Mouse (Mus musculus) left cerebral cortex, postnatal 4 days (tissue): ENCODE data around the gene Myh9. TPM values are rescaled to one million over a fixed set of nuclear protein-coding genes. Genes with fewer than 3 reads are reported as not detected.

Experiments
- DNase-seq: peaks from one replicate; pipeline ENCODE4 v3.0.0-alpha.2; 2022
- intact Hi-C: fragments of 180-260 bp; cut with DNase I; formaldehyde crosslinking; loops from one replicate; pipeline ENCODE4 v1.15.1; 2025
- total RNA-seq, 2 experiments: library from RNA; stranded (reverse); gene quantifications; 2 replicates each; pipeline ENCODE4 v1.2.3; 2021

Myh9 gene
- total RNA-seq, 2 experiments from 2014 or later, result 59.5 to 63.4 TPM

GRCm38 (mm10) chr15:77812578-77812977, 29.4 kb downstream of the Myh9 start:
- no peak for DNase-seq
- intact Hi-C loops, result no loop called here

- DNase-seq, result no peak
- intact Hi-C loops, result no loop called here
These were observed 30.7 kb downstream of the Myh9 start for GRCm38 (mm10) chr15:77811099-77811760.

- intact Hi-C loops, result no loop called here
- no peak for DNase-seq
These were observed 31.4 kb downstream of the Myh9 start for GRCm38 (mm10) chr15:77810416-77811098.

DNA sequence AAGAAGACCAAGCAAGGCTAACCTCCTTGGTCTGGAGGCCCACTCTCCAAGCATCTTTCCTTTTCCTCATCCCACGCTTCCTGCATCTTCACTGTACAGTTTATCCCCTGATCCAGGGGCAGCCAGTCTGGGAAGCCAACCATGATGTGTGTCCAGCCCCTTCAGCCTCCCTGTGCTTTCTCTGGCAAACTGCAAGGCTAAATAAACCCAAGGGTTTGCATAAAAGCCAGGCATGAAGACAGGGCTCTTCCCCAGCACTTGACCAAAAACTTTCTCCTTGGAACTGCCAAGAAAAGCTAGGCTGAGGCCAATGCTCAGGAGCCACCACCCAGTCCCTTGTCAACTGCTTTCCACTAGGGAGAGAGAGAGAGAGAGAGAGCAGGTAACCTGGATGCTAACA, 32.5 kb downstream of the Myh9 start:
- intact Hi-C loops, result no loop called here
- DNase-seq, result no peak

DNA sequence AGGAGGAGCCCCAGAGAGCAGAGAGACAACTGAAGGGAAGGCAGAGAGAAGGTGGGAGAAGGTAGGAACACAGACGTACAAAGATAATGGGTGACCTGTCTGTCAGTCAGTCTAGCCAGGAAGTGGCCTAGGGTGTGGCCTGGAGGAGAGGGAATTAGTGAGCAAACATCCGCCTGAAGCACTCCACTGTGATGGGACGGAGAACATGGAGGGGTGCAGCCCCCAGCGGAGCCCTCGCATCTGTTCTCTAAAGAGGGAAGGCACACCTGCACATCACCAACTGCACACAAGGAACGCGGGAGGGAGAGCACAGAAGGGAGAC, 34.8 kb downstream of the Myh9 start:
- no peak for DNase-seq
- intact Hi-C loops, result no loop called here

- no peak for DNase-seq
- intact Hi-C loops, result no loop called here
These were observed 35.3 kb downstream of the Myh9 start for GRCm38 (mm10) chr15:77806565-77807263.

- no peak for DNase-seq
- intact Hi-C loops, result no loop called here
These were observed 36.3 kb downstream of the Myh9 start for GRCm38 (mm10) chr15:77805657-77806056.

- DNase-seq, result no peak
- intact Hi-C loops, result no loop called here
These were observed 37.0 kb downstream of the Myh9 start for GRCm38 (mm10) chr15:77804949-77805348.

- no peak for DNase-seq
- intact Hi-C loops, result no loop called here
These were observed 37.5 kb downstream of the Myh9 start for GRCm38 (mm10) chr15:77804460-77804859.

DNA sequence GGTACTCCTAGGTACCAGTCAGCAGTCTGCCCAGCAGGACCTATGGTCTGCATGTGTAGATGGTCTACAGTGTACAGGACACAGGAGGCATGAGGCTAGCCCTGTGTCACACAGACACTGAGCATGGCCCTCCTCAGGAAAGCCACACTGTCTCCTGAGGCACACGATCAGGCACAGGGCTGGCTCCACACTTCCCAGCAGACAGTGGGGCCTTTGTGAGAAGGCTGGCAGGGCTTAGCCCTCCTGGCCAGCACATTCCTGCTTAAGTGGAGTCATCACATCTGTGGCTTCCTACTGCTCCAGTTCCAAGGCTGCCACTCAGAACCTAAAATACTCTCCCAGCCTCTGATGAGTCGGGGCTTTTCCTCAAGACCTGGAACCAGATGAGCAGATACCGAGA, 38.2 kb downstream of the Myh9 start:
- intact Hi-C loops, result no loop called here
- no peak for DNase-seq

- no peak for DNase-seq
- intact Hi-C loops, result no loop called here
These were observed 39.0 kb downstream of the Myh9 start for GRCm38 (mm10) chr15:77802992-77803391.

- intact Hi-C loops, result no loop called here
- no peak for DNase-seq
These were observed 40.8 kb downstream of the Myh9 start for GRCm38 (mm10) chr15:77801188-77801587.

DNA sequence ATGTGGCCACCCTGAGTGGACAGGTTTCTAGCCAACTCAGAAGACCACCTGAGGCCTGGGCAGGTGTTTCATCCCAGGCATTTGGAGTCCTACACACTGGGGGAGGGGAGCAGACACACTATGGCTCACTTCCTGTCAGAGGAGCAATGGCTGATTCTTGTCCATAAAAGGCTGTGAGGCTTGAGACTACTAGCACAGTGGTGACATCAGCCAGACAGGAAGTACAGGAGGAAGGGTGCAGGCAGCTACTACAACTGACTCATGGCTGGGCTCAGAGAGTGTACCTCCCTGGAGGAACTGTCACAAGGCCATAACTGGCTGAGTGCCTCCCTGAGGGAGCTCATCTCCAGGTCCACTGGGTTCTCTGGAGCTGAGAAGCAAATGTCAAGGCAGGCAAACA, 41.5 kb downstream of the Myh9 start:
- no peak for DNase-seq
- intact Hi-C loops, result no loop called here

- intact Hi-C loops, result no loop called here
- no peak for DNase-seq
These were observed 42.2 kb downstream of the Myh9 start for GRCm38 (mm10) chr15:77799491-77800474.

DNA sequence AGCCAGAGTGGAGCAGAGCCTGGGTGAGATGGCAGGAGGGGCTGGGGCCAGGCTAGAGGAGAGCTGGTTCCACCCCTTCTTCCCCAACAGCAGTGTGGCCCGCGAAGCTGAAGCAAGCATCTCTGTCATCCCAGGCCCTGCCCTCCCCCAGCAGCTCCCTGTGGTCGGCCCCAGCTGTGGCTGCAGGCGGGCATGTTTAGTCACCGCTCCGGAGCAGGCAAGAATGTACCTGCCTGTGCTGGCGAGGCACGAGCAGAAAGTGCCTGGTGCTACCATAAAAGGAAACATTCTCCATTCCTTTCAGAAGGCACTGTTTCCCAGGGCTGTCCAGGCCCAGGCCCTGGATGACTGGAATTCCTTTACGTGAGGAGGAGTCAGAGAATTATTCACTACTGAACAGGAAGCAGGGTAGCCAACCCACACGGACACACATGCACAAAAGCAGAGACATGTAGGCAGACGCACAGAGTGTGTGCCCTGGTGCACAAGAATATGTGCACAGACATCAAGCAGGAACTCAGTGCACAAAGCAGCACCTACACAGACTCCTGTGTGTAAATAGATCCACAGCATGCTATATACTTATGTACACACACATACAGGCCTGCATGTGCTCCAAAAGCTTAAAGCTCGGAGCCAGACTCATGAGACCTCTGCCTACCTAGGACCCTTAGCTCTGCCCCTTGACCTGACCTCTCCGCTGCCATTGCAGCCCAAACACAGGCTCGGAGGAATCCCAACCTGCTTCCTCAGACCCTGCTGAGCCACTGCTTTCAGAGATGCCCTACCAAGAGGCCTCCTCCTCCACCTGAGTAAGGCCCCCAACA, 43.1 kb downstream of the Myh9 start:
- intact Hi-C loops, result no loop called here
- DNase-seq, result no peak

DNA sequence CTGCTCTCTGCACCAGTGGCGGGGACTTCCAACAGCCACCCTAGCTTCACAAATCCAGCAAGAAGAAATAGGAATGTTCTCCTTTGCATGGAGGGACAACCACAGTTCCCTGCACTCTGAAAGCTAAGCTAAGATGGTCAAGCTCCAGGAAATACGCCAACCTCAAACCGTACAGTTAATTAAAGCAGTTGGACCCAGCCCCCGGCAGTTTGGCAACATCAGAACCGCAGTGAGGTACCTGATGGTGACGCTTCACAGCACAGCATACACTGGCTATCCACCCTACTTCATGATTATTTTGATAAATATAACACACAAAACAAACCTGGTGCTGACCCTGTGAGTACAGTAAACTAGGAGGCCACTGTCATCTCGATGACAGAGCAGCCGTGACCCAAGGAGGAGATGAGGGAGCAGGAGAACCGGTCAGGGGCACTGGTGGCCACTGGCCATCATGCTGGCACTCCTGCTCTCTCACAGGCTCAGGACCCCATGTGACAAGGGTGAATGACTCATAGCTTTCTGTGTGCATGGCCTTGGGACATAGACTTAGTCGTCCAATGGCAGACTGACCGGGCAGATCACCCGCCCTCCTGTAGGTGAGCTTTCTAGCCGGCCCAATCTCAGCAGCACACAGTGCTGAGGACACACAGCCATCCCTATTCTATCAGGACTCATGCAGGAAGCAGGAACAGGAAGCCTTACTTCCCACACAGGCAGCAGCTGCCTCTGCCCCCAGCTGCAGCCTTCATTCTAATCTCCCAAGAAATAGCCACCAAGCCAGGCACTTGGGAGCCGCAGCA, 44.2 kb downstream of the Myh9 start:
- intact Hi-C loops, result no loop called here
- DNase-seq, result no peak

- DNase-seq, result no peak
- intact Hi-C loops, result no loop called here
These were observed 45.5 kb downstream of the Myh9 start for GRCm38 (mm10) chr15:77796409-77797035.

- intact Hi-C loops, result no loop called here
- DNase-seq, result no peak
These were observed 47.0 kb downstream of the Myh9 start for GRCm38 (mm10) chr15:77794908-77795356.
